Mouse (Mus musculus) heart, adult 2 months (tissue): ENCODE results near the gene Tspear. TPM values are rescaled to one million over a fixed set of nuclear protein-coding genes. Genes with fewer than 3 reads are reported as not detected.
"Not testable (repeated sequence)": the region's sequence is repeated elsewhere in the genome, so short reads cannot be mapped to it uniquely, and the experiment has no call there.

ENCODE experiments used
- DNase-seq, 2 experiments: peaks; one replicate each; pipeline ENCODE4 v3.0.0; 2021
- H3K27ac ChIP-seq: fragments of 200-600 bp; 2 replicates; pipeline ENCODE4 v1.8.1; 2022
- H3K27me3 ChIP-seq: fragments of 200-500 bp; 2 replicates; pipeline ENCODE4 v1.6.1; 2012; ENCODE audit warnings: mild to moderate bottlenecking, low read length, inconsistent platforms, mixed read lengths; ENCODE audit not compliant: control insufficient read depth, insufficient read depth
- H3K36me3 ChIP-seq: fragments of 200-500 bp; 2 replicates; pipeline ENCODE4 v1.6.1; 2012; ENCODE audit warnings: low read length, inconsistent platforms; ENCODE audit not compliant: control insufficient read depth, insufficient read depth
- H3K4me1 ChIP-seq: fragments of 200-500 bp; 2 replicates; pipeline ENCODE4 v1.6.1; 2011; ENCODE audit warnings: low read length; ENCODE audit not compliant: control insufficient read depth, insufficient read depth
- H3K4me3 ChIP-seq: fragments of 200-600 bp; 2 replicates; pipeline ENCODE4 v1.8.1; 2022
- H3K79me2 ChIP-seq: fragments of 200-500 bp; replicated peaks from 2 replicates; pipeline ENCODE4 v1.6.1; 2012; ENCODE audit warnings: mild to moderate bottlenecking, inconsistent platforms, low read length, moderate library complexity, mixed read lengths; ENCODE audit not compliant: control insufficient read depth, insufficient read depth
- H3K9ac ChIP-seq: fragments of 200-500 bp; 2 replicates; pipeline ENCODE4 v1.6.1; 2012; ENCODE audit warnings: low read depth, mild to moderate bottlenecking, control low read depth, inconsistent platforms, low read length, mixed read lengths
- CTCF ChIP-seq: fragments of 200-600 bp; IDR thresholded peaks from 2 replicates; pipeline ENCODE4 v1.8.1; 2022; ENCODE audit warnings: antibody characterized with exemption, mild to moderate bottlenecking, moderate library complexity
- EP300 ChIP-seq: fragments of 200-500 bp; IDR thresholded peaks from 2 replicates; pipeline ENCODE4 v1.6.1; 2011; ENCODE audit warnings: low read depth, low read length, control low read depth; ENCODE audit not compliant: insufficient read depth
- POLR2A ChIP-seq: fragments of 200-500 bp; IDR thresholded peaks from 2 replicates; pipeline ENCODE4 v1.6.1; 2011; ENCODE audit warnings: mild to moderate bottlenecking, low read depth, low read length, control low read depth; ENCODE audit not compliant: insufficient read depth
- WGBS: fragments of 180-500 bp; shearing (Covaris S2); methylation state at CpG from one replicate; pipeline ENCODE4 v1.1.7; 2018; 5-methylcytosine and 5-hydroxymethylcytosine counted together
- intact Hi-C: fragments of 180-260 bp; cut with DNase I; formaldehyde crosslinking; loops from one replicate; pipeline ENCODE4 v1.15.1; 2025
- polyA plus RNA-seq: library from polyadenylated mRNA; depleted of rRNA; stranded (reverse); fragments of >200 nt; gene quantifications from 2 replicates; pipeline ENCODE4 v1.2.3, GENCODE M21; 2012
- total RNA-seq, 2 experiments: library from RNA; stranded (reverse); gene quantifications; 2 replicates each; pipeline ENCODE4 v1.2.3; 2021

The Tspear gene
- total and polyA plus RNA-seq, 3 experiments = not detected

DNA sequence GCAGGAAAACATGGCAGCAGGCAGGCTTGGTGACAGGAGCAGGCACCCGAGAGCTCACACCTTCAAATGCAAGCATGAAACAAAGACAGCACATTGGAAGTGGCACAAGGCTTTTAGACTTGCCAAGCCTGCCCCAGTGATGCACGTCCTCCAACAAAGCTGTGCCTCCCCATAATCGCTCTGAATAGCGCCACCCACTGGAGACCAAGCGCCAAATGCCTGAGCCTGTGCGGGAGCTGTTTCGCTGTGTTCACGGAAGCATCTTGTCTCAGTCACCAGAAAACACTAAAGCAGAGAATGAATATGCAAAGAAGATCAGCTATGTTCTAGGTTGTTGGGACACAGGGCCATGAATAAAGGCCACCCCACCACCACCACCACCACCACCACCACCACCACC is 38.5 kb downstream of the Tspear start:
- no peak for DNase-seq
- TF ChIP-seq EP300 (no peak), POLR2A (no peak), CTCF (no peak)
- Histone ChIP-seq H3K27me3 (no peaks in the 10 kb centered on the region), H3K4me1 (no peaks in the 10 kb centered on the region), H3K79me2 (no peaks in the 10 kb centered on the region), H3K27ac (no peak overlapping the region), H3K36me3 (no peaks in the 10 kb centered on the region), H3K4me3 (no peak overlapping the region), H3K9ac (no peak overlapping the region)
- 77% methylated on average over 8 of the region's 8 CpGs for WGBS
- intact Hi-C loops = no loop called here

- intact Hi-C loops = no loop called here
- no peaks in the 10 kb centered on the region for H3K4me1 ChIP-seq
- WGBS = 29% methylated on average over 3 of the region's 3 CpGs
- H3K27ac ChIP-seq = no peak within 1 kb of the TSS
- H3K36me3 ChIP-seq = no peaks in the 10 kb centered on the region
- H3K79me2 ChIP-seq = no peaks in the 10 kb centered on the region
- H3K9ac ChIP-seq = no peak within 1 kb of the TSS
- no peak within 1 kb of the TSS for H3K4me3 ChIP-seq
- no peaks in the 10 kb centered on the region for H3K27me3 ChIP-seq
- TF ChIP-seq CTCF (no peak), EP300 (no peak), POLR2A (no peak)
- no peak for DNase-seq
These were observed 39.8 kb downstream of the Tspear start, which contains the start of gene Gm10100 for GRCm38 (mm10) chr10:77726186-77726585. Gm10100 (plus strand) TSS chr10:77726486.

- no peak for DNase-seq
- Histone ChIP-seq H3K4me1 (no peaks in the 10 kb centered on the region), H3K27me3 (no peaks in the 10 kb centered on the region), H3K9ac (no peak overlapping the region), H3K4me3 (no peak overlapping the region), H3K27ac (no peak overlapping the region), H3K36me3 (no peaks in the 10 kb centered on the region), H3K79me2 (no peaks in the 10 kb centered on the region)
- no peak for TF ChIP-seq EP300
- peak; percentile 56 for TF ChIP-seq CTCF
- TF ChIP-seq POLR2A = no peak
- WGBS = 61% methylated on average over 4 of the region's 4 CpGs
- intact Hi-C loops = no loop called here
These were observed 41.9 kb downstream of the Tspear start for GRCm38 (mm10) chr10:77728280-77728679.

DNA sequence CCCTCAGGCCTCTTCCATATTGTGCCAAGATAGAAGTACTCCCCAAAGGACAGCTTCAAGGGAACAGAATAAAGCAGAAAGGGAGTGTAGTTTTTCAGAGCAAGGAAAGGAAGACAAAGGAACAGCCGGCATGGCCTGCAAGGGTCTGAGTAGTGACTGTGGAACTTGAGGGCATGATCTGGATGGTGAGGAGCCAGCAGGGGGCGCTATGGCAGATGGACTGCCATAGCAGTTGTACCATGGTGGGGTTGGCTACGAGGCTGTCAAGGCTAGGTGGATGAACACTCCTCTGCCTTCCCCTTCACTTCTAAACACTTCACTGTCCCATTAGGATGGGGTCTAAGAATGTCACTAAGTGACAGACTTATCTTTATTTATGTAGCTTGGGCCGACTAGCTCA is 42.9 kb downstream of the Tspear start:
- intact Hi-C loops = loop anchor here (1.0 kb wide), 1 partner anchor 150 kb away; no protein-coding TSS in a partner anchor
- WGBS = 49% methylated on average over 4 of the region's 4 CpGs
- H3K27me3 ChIP-seq = no peaks in the 10 kb centered on the region

GRCm38 (mm10) chr10:77735928-77736327 is 49.6 kb downstream of the Tspear start:
- no peak for DNase-seq
- Histone ChIP-seq H3K36me3 (no peaks in the 10 kb centered on the region), H3K27ac (no peak overlapping the region), H3K27me3 (no peaks in the 10 kb centered on the region), H3K79me2 (no peaks in the 10 kb centered on the region), H3K4me3 (no peak overlapping the region), H3K9ac (no peak overlapping the region), H3K4me1 (no peaks in the 10 kb centered on the region)
- intact Hi-C loops = no loop called here
- TF ChIP-seq EP300 = no peak
- no peak for TF ChIP-seq POLR2A
- TF ChIP-seq CTCF = no peak
- WGBS = 97% methylated on average over 1 of the region's 1 CpGs

More for the DNA sequence above, 42.9 kb downstream of the Tspear start:
- H3K4me1 ChIP-seq = no peaks in the 10 kb centered on the region
- no peak overlapping the region for H3K27ac ChIP-seq
- DNase-seq = no peak
- no peaks in the 10 kb centered on the region for H3K36me3 ChIP-seq
- no peak overlapping the region for H3K9ac ChIP-seq
- no peaks in the 10 kb centered on the region for H3K79me2 ChIP-seq
- H3K4me3 ChIP-seq = no peak overlapping the region
- TF ChIP-seq EP300 (no peak), POLR2A (no peak), CTCF (peak; percentile 53)

DNA sequence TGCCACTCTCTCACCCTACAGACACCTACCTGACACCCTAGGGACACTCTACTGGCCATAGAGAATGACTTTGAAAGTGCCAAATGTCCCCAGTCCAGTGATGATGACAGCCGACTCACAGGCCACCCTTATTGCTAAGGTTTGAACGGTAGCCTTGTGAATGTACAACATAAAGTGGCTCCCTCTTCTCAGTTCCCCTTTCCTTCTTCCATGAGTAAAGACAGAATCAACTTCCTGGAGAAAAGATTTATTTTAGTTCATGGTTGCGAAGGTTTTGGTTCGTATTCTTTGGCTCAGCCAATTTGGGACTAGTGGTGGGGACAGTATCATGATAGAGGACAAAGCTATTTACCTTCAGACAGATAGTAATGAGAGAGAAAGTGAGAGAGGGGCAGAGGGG is 52.6 kb downstream of the Tspear start:
- TF ChIP-seq EP300 = no peak
- TF ChIP-seq CTCF = no peak
- no peak for TF ChIP-seq POLR2A
- intact Hi-C loops = no loop called here
- no peaks in the 10 kb centered on the region for H3K36me3 ChIP-seq

DNA sequence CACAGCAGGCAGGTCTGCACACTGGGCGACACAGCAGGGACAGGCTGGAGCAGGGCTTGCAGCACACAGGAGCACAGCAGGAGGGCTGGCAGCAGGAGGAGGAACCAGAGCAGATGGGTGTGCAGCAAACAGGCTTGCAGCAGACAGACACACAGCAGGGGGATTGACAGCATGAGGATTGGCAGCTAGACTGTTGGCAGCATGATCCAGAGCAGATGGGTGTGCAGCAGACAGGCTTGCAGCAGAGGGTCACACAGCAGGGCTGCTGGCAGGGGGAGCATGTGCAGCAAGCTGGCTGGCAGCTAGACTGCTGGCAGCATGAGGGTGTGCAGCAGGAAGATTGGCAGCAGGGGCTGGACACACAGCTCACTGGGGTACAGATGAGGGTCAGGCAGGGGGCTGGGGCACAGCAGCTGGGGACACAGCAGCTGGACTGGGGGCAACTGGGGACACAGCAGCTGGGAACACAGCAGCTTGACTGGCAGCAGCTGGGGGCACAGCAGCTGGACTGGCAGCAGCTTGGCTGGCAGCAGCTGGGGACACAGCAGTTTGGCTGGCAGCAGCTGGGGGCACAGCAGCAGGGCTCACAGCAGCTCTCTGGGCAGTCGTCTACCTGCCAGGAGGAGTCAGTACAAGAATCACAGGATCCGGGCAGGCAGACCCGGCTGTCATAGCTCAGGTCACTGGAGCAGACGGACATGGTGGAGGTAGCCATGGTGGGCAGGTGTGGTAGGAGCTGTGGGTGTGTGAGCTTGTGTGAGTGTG is 55.7 kb downstream of the Tspear start, which contains the start of gene Gm18596:
Gene Gm18596, minus strand, starts transcription at position 715 of the 765 bp plus-strand sequence.
- H3K9ac ChIP-seq, H3K27ac ChIP-seq, intact Hi-C loops, H3K4me1 ChIP-seq, H3K36me3 ChIP-seq, DNase-seq, H3K27me3 ChIP-seq, H3K79me2 ChIP-seq, H3K4me3 ChIP-seq: not testable (repeated sequence)
- 59% methylated on average over 5 of the region's 5 CpGs for WGBS

More for the DNA sequence above, 52.6 kb downstream of the Tspear start:
- DNase-seq = no peak
- Histone ChIP-seq H3K4me1 (no peaks in the 10 kb centered on the region), H3K27me3 (no peaks in the 10 kb centered on the region), H3K4me3 (no peak overlapping the region), H3K27ac (no peak overlapping the region), H3K79me2 (no peaks in the 10 kb centered on the region), H3K9ac (no peak overlapping the region)
- WGBS = 83% methylated on average over 4 of the region's 4 CpGs

- H3K4me3 ChIP-seq, H3K27ac ChIP-seq, DNase-seq, intact Hi-C loops, H3K4me1 ChIP-seq, H3K36me3 ChIP-seq, H3K79me2 ChIP-seq, H3K27me3 ChIP-seq, H3K9ac ChIP-seq: not testable (repeated sequence)
- WGBS = 70% methylated on average over 1 of the region's 1 CpGs
These were observed 64.3 kb downstream of the Tspear start for GRCm38 (mm10) chr10:77750686-77751085.
